Mouse (Mus musculus) limb, embryonic 11.5 days (tissue): Measurements from ENCODE around the gene Atxn7l1. TPM values are rescaled to one million over a fixed set of nuclear protein-coding genes. Genes with fewer than 3 reads are reported as not detected.

Source experiments
- ATAC-seq: fragments of 200-750 bp; cut with Nextera tagmentation; 2 replicates; pipeline ENCODE4 v1.8.0; 2017; ENCODE audit warnings: low read depth; ENCODE audit not compliant: insufficient number of reproducible peaks, low FRiP score, low TSS enrichment
- DNase-seq: peaks from one replicate; pipeline ENCODE4 v3.0.0-alpha.2; 2015; ENCODE audit warnings: low spot score
- H3K27ac ChIP-seq: fragments of 300-500 bp; sonication (generic); replicated peaks from 2 replicates; pipeline ENCODE4 v1.5.1; 2014; ENCODE audit warnings: low read depth, mild to moderate bottlenecking, low read length
- H3K27me3 ChIP-seq: fragments of 300-500 bp; sonication (generic); 2 replicates; pipeline ENCODE4 v1.6.1; 2014; ENCODE audit warnings: mild to moderate bottlenecking, low read length, mixed read lengths; ENCODE audit not compliant: control insufficient read depth, insufficient read depth
- H3K36me3 ChIP-seq: fragments of 300-500 bp; sonication (generic); 2 replicates; pipeline ENCODE4 v1.6.1; 2014; ENCODE audit warnings: mild to moderate bottlenecking, low read length, moderate library complexity, mixed read lengths; ENCODE audit not compliant: control insufficient read depth, insufficient read depth
- H3K4me1 ChIP-seq: fragments of 300-500 bp; sonication (generic); 2 replicates; pipeline ENCODE4 v1.6.1; 2014; ENCODE audit warnings: low read length, mixed read lengths; ENCODE audit not compliant: control insufficient read depth, insufficient read depth
- H3K4me2 ChIP-seq: fragments of 300-500 bp; sonication (generic); 2 replicates; pipeline ENCODE4 v1.6.1; 2014; ENCODE audit warnings: low read depth, mild to moderate bottlenecking, moderate library complexity; ENCODE audit not compliant: severe bottlenecking
- H3K4me3 ChIP-seq: fragments of 300-500 bp; sonication (generic); 2 replicates; pipeline ENCODE4 v1.5.1; 2014; ENCODE audit warnings: low read depth, low read length
- H3K9ac ChIP-seq: fragments of 300-500 bp; sonication (generic); 2 replicates; pipeline ENCODE4 v1.6.1; 2014; ENCODE audit warnings: mild to moderate bottlenecking, low read length
- H3K9me3 ChIP-seq: fragments of 300-500 bp; sonication (generic); 2 replicates; pipeline ENCODE4 v1.6.1; 2016; ENCODE audit warnings: low read length; ENCODE audit not compliant: control insufficient read depth
- WGBS: fragments of 180-500 bp; shearing (Covaris S2); extraction: QIAGEN DNeasy Blood & Tissue Kit; methylation state at CpG from one replicate; pipeline ENCODE4 v1.1.7; 2014; 5-methylcytosine and 5-hydroxymethylcytosine counted together
- polyA plus RNA-seq: library from polyadenylated mRNA; unstranded; fragments of >200 nt; fragmentation: Nextera tagmentation; extraction: Ambion mirVana; gene quantifications from 2 replicates; pipeline ENCODE4 v1.2.1, GENCODE M21; 2014

The Atxn7l1 gene
- polyA plus RNA-seq, 1 experiment from 2014 or later: 18.8 TPM

DNA sequence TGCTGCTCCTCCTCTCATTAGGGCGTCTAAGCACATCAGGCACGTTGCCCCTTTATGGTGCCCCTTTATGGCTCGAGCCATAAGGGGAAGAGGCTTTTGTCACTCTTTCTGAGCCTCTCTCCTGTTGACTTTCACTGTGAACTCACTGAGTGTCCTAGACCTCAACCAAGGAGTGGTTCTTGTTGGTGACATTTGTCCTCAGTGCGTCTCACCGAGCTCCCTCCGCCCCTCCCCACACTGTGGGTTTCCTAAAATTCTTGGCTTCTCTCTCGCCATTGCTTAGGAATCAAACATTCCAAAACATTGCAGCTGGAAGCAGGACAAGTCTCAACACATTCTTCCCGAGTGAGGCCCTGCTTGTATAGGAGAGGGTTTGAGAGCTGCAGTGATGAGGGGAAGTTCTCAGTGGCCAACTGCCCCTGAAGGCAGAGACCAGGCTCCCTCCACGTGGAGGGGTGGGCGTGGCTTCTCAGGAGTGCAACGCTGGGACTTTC, 46.0 kb downstream of the Atxn7l1 start:
- Histone ChIP-seq H3K4me3 (no peak overlapping the region), H3K9me3 (peaks cover 2% of the 10 kb centered on the region; the same call in 1 of the 2 replicates), H3K9ac (no peak overlapping the region), H3K36me3 (no peaks in the 10 kb centered on the region), H3K4me2 (no peak overlapping the region), H3K4me1 (no peaks in the 10 kb centered on the region), H3K27ac (no peak overlapping the region), H3K27me3 (no peaks in the 10 kb centered on the region)
- ATAC-seq (no peak), DNase-seq (no peak)
- 32% methylated on average over 11 of the region's 11 CpGs for WGBS

DNA sequence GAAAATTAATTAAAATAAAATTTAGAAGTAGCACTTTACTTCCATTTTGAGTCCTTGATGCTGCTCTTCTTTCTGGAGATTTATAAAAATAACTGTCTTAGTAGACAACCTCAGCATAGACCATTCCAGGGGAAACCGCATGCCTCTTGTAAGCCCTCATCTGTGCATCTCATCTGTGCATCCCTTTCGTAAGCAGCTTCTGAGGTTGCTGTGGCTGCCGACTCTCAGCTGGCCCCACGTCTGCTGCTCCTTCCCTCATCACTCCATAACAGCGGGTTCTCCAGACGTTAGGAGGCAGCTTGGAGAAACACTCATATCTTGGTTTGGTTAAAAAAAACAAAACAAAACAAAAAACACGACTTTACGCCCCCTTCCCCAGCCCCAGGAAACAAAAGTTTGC, 47.7 kb downstream of the Atxn7l1 start:
- WGBS: 64% methylated on average over 8 of the region's 8 CpGs
- DNase-seq: no peak

DNA sequence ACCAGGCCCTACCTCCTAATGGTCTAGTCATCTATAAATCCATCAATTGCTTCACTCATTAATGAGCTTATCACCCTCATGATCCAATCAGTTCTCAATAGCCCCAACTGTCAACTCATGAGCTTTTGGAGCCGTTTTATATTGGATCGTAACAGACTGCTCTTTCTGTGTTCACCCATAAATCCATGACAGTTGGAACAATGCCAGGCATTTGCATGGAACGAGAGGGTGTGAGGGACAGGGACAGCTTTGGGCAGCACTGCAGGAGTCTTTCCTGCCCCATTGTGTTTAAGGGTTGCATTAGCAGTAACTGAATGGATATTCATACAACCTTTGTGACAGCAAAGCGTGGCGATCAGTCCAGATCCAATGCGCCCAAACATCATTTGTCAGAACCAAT, 49.8 kb downstream of the Atxn7l1 start:
- Histone ChIP-seq H3K4me2 (no peak overlapping the region), H3K36me3 (no peaks in the 10 kb centered on the region), H3K9ac (no peak overlapping the region), H3K9me3 (peaks cover 2% of the 10 kb centered on the region; the same call in 1 of the 2 replicates), H3K27me3 (no peaks in the 10 kb centered on the region), H3K4me3 (no peak overlapping the region), H3K27ac (no peak overlapping the region), H3K4me1 (no peaks in the 10 kb centered on the region)
- no peak for ATAC-seq
- DNase-seq: no peak
- 81% methylated on average over 6 of the region's 6 CpGs for WGBS

More for the DNA sequence above, 47.7 kb downstream of the Atxn7l1 start:
- H3K4me2 ChIP-seq: no peak overlapping the region
- H3K9me3 ChIP-seq: peaks cover 2% of the 10 kb centered on the region; the same call in 1 of the 2 replicates
- no peaks in the 10 kb centered on the region for H3K27me3 ChIP-seq
- H3K4me3 ChIP-seq: no peak overlapping the region
- H3K36me3 ChIP-seq: no peaks in the 10 kb centered on the region
- H3K27ac ChIP-seq: no peak overlapping the region
- H3K9ac ChIP-seq: no peak overlapping the region
- no peaks in the 10 kb centered on the region for H3K4me1 ChIP-seq
- ATAC-seq: no peak

DNA sequence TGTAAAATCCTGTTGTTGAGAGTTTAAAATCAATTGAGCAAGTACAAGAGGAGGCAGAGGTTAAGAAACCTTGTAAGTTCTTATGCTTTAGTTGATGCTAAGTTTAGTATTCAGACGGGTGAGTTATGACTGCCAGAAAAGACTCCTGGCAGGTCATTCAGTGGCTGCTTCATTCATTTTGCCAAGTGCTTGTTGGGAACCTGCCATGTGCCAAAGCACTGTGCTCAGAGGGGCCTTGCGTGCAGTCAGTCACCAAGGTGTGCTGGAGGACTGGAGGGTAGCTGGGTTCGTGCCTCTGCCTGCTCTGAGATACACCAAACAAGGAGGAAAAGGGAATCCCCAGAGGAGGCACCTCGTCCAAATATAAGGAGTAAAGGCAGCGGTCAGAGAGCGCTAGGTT, 50.3 kb downstream of the Atxn7l1 start:
- H3K9ac ChIP-seq: no peak overlapping the region
- ATAC-seq: no peak

DNA sequence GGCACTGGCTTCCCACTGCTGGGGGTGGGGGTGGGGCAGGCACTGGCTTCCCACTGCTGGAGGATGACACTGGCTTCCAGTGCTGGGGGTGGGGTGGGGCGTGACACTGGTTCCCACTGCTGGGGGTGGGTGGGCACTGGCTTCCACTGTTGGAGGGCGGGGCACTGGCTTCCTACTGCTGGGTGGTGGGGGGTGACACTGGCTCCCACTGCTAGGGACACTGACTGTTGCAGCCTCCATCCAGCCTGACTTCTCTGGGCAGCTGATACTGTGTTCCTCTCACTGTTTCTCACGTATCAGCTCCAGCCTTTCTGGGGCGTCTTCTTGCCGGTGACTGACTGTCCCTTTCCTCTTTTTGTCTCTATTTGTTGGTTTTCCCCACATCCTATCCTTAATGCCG, 53.6 kb downstream of the Atxn7l1 start:
- DNase-seq: no peak
- no peak overlapping the region for H3K4me2 ChIP-seq
- WGBS: 91% methylated on average over 6 of the region's 6 CpGs

More for the DNA sequence above, 50.3 kb downstream of the Atxn7l1 start:
- DNase-seq: no peak
- WGBS: 90% methylated on average over 6 of the region's 6 CpGs
- Histone ChIP-seq H3K4me2 (no peak overlapping the region), H3K27ac (no peak overlapping the region), H3K36me3 (no peaks in the 10 kb centered on the region), H3K27me3 (no peaks in the 10 kb centered on the region), H3K4me3 (no peak overlapping the region), H3K4me1 (no peaks in the 10 kb centered on the region), H3K9me3 (peaks cover 2% of the 10 kb centered on the region; the same call in 1 of the 2 replicates)

DNA sequence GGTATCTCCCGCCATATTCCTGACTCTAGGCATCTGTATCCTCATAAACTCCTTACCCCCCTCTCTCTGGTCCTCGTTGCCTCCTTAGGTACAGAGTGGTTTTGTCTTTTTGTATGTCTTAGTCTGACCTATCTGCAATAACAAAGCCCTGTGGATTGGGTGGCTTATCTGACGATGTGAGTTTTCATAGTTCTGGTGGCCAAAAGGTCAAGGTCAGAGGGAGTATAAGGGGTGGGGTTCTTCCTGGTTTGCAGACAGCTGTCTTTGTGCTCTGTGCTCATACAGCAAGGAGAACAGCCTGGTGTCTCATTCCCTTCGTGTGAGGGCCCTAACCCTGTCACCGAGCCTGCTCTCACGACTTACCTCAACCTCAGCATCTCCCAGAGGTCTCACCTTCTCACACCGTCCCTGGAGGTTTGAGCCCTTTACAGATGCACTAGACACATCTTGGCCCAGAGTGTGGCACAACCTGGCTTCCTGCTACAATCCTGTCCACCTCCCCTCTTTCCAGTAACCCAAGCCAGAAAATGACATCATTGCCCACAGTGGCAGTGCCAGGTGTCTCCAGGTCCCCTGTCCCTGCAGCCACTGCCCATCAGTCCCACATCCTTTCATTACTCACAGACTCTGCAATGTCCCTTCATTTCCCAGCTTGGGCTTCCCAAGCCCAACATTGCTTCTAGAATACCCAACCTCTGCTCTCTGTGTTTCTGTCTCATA, 54.2 kb downstream of the Atxn7l1 start:
- H3K4me1 ChIP-seq: no peaks in the 10 kb centered on the region
- no peaks in the 10 kb centered on the region for H3K36me3 ChIP-seq
- H3K4me3 ChIP-seq: no peak overlapping the region
- DNase-seq (no peak), ATAC-seq (no peak)
- WGBS: 83% methylated on average over 7 of the region's 7 CpGs
- no peak overlapping the region for H3K27ac ChIP-seq
- H3K9ac ChIP-seq: no peak overlapping the region
- H3K9me3 ChIP-seq: peaks cover 2% of the 10 kb centered on the region; the same call in 1 of the 2 replicates
- no peaks in the 10 kb centered on the region for H3K27me3 ChIP-seq
- H3K4me2 ChIP-seq: no peak overlapping the region

More for the DNA sequence above, 53.6 kb downstream of the Atxn7l1 start:
- ATAC-seq: no peak
- Histone ChIP-seq H3K36me3 (no peaks in the 10 kb centered on the region), H3K4me1 (no peaks in the 10 kb centered on the region), H3K9me3 (peaks cover 2% of the 10 kb centered on the region; the same call in 1 of the 2 replicates), H3K9ac (no peak overlapping the region), H3K27ac (no peak overlapping the region), H3K4me3 (no peak overlapping the region), H3K27me3 (no peaks in the 10 kb centered on the region)

DNA sequence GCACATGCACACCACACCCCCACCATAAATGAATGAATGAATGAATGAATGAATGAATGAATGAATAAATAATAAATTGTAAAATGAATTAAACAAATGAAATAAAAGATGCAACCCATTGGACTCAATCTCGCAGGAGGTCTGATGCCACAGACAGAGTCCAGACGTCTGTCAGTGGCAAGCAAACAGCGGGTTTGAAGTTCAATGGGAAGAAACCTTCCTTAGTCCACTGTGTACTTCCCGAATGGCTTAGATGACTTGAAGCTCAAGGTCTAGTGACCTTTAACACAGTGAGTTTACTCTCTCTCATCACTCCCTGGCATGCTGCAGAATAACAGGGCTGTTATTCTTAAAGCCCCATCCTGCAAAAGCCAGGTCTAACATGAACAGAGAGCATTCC, 57.8 kb downstream of the Atxn7l1 start:
- Histone ChIP-seq H3K27ac (no peak overlapping the region), H3K4me1 (no peaks in the 10 kb centered on the region), H3K4me3 (no peak overlapping the region), H3K4me2 (no peak overlapping the region), H3K9me3 (no peaks in the 10 kb centered on the region), H3K9ac (no peak overlapping the region), H3K27me3 (no peaks in the 10 kb centered on the region), H3K36me3 (no peaks in the 10 kb centered on the region)
- 91% methylated on average over 4 of the region's 4 CpGs for WGBS
- DNase-seq: no peak
- ATAC-seq: no peak

DNA sequence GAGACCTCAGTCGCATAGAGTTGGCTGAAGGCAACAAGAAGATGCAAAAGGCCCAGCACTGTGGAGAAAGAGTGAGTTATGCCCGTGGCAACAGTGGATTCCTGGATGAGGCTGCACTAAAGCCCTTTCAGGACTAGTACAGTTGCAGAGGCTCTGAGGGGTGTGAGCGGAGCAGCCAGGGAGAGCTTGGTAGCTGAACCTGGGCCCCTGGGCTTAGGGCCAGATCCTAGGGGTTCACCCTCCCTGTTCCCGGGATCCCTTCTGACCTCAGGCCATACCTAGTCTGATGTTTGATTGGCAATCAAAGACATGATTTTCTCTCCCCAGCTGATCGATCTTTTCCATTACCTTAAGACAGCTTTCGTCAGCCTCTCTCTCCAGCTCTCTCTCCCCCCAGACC, 58.8 kb downstream of the Atxn7l1 start:
- Histone ChIP-seq H3K4me2 (no peak overlapping the region), H3K27me3 (no peaks in the 10 kb centered on the region), H3K36me3 (no peaks in the 10 kb centered on the region), H3K4me1 (no peaks in the 10 kb centered on the region), H3K27ac (no peak overlapping the region), H3K4me3 (no peak overlapping the region), H3K9me3 (no peaks in the 10 kb centered on the region), H3K9ac (no peak overlapping the region)
- WGBS: 92% methylated on average over 6 of the region's 6 CpGs
- DNase-seq: no peak
- ATAC-seq: no peak
